Mouse (Mus musculus) hematopoietic stem cell, adult 5-6 weeks (primary cell): ENCODE results near the gene Gsto1. TPM values are rescaled to one million over a fixed set of nuclear protein-coding genes. Genes with fewer than 3 reads are reported as not detected.

Experiments used
- ATAC-seq, 2 experiments: fragments of 125-278 bp in 1 of 2; replicated peaks in 1 of 2; 2 replicates each; pipeline ENCODE4 v1.8.0; 2016 to 2017; ENCODE audit warnings: inconsistent platforms in 2 of 2, mild to moderate bottlenecking in 2 of 2, moderate number of reproducible peaks in 2 of 2, low read depth in 1 of 2, moderate TSS enrichment in 1 of 2; ENCODE audit not compliant: low FRiP score in 2 of 2, poor library complexity in 2 of 2, severe bottlenecking in 2 of 2, insufficient read depth in 1 of 2, low TSS enrichment in 1 of 2
- total RNA-seq: library from RNA; stranded (forward); fragments of 172-1452, 232-1000 nt; gene quantifications from 2 replicates; pipeline ENCODE4 v1.2.3, GENCODE M21; 2017

Gsto1 gene
- total RNA-seq, 1 experiment from 2014 or later, result 117 TPM

GRCm38 (mm10) chr19:47882151-47882881 is 27.5 kb downstream of the Gsto1 start:
- peak; percentile 75 to 82; a peak in 3 of 4 replicates for ATAC-seq

- no peak for ATAC-seq
Observed at GRCm38 (mm10) chr19:47882882-47883254, 28.1 kb downstream of the Gsto1 start.

GRCm38 (mm10) chr19:47884296-47885085 is 29.7 kb downstream of the Gsto1 start:
- ATAC-seq, result no peak

- no peak for ATAC-seq
Observed at GRCm38 (mm10) chr19:47885191-47885743, 30.5 kb downstream of the Gsto1 start.

GRCm38 (mm10) chr19:47885886-47886285 is 31.1 kb downstream of the Gsto1 start:
- ATAC-seq, result no peak

GRCm38 (mm10) chr19:47886617-47887016 is 31.8 kb downstream of the Gsto1 start:
- ATAC-seq, result no peak

GRCm38 (mm10) chr19:47887417-47887816 is 32.6 kb downstream of the Gsto1 start:
- ATAC-seq, result peak; percentile 74 to 83

GRCm38 (mm10) chr19:47888037-47888436 is 33.3 kb downstream of the Gsto1 start:
- ATAC-seq, result no peak

- peak; percentile 16 to 52 for ATAC-seq
Observed at GRCm38 (mm10) chr19:47890489-47891130, 35.8 kb downstream of the Gsto1 start.

GRCm38 (mm10) chr19:47891562-47892312 is 37.0 kb downstream of the Gsto1 start:
- no peak for ATAC-seq

- no peak for ATAC-seq
Observed at GRCm38 (mm10) chr19:47893092-47893491, 38.3 kb downstream of the Gsto1 start.

GRCm38 (mm10) chr19:47898472-47899079 is 43.8 kb downstream of the Gsto1 start:
- peak; percentile 14 to 40; a peak in 2 of 4 replicates for ATAC-seq

- no peak for ATAC-seq
Observed at GRCm38 (mm10) chr19:47900012-47900411, 45.2 kb downstream of the Gsto1 start.

- ATAC-seq, result no peak
Observed at GRCm38 (mm10) chr19:47900558-47900957, 45.8 kb downstream of the Gsto1 start.

GRCm38 (mm10) chr19:47902316-47903201 is 47.8 kb downstream of the Gsto1 start:
- peak in 1 of 2 experiments; percentile 27; a peak in 2 of 4 replicates for ATAC-seq

- ATAC-seq, result no peak
Observed at GRCm38 (mm10) chr19:47903679-47904078, 48.9 kb downstream of the Gsto1 start.
